In the genomic region with DNA sequence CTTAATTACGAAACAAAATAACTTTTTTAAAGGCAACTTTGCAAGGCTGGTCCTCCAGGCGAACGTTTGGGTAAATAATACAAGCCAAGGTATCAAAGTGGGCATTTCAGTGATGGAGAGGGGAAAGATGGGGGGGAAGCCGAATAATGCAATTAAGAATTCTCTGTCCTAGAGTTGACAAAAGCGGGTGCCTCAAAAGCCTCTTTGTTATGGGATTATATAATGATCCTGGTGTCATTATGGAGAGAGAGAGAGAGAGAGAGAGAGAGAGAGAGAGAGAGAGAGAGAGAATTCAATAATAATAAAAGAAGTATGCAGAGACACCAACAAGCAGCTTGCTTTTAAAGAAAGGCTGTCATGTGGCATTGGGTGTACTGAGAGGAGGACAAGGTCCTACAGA, we compare ENCODE assay signal across 11 mouse cellular contexts. TPM values are rescaled to one million over a fixed set of nuclear protein-coding genes. Genes with fewer than 3 reads are reported as not detected.
DNase-seq lines count a peak whose midpoint lies in the region; ATAC-seq and TF ChIP-seq lines count a peak whose summit lies in the region.
"Had no signal": no experiment of that assay in that cellular context is flagged by ENCODE, and none has a peak within 500 bp of the region (broad histone marks: within the 10 kb centered on the region; RNA-seq: fewer than 3 reads in every experiment).

No protein-coding gene starts in this region.

- TF ChIP-seq POLR2A in heart, adult 2 months (IDR thresholded peaks at IDR 0.05; ENCODE audit: insufficient read depth, low read depth, low read length): no peak
- no peak for TF ChIP-seq POLR2A in limb, embryonic 14.5 days (IDR thresholded peaks at IDR 0.05; ENCODE audit: borderline replicate concordance, extremely low read depth, insufficient read depth, insufficient read length)

- ATAC-seq in heart, embryonic 11.5 days (replicated peaks; ENCODE audit: insufficient number of reproducible peaks, low FRiP score, low TSS enrichment): no peak
- no peak for ATAC-seq in stomach, embryonic 14.5 days (ENCODE audit: insufficient number of reproducible peaks, insufficient read depth, low FRiP score, low read depth)
- no peak for ATAC-seq in stomach, postnatal 0 days (ENCODE audit: low FRiP score, low TSS enrichment)
- no peak for ATAC-seq in limb, embryonic 14.5 days (ENCODE audit: low FRiP score, low read depth)

- intact Hi-C loops in heart, adult 2 months (cut with DNase I): loop anchor here (5.0 kb wide), 1 partner anchor 163 kb away; no protein-coding TSS in a partner anchor

- no peak overlapping the region for H3K4me3 ChIP-seq in heart, embryonic 11.5 days (ENCODE audit: low read depth, low read length)
- H3K4me3 ChIP-seq in heart, adult 2 months: no peak overlapping the region
- H3K4me3 ChIP-seq in stomach, embryonic 14.5 days (ENCODE audit: low read depth, low read length): no peak overlapping the region
- no peak overlapping the region for H3K4me3 ChIP-seq in stomach, postnatal 0 days (ENCODE audit: low read depth, low read length)
- no peak overlapping the region for H3K4me3 ChIP-seq in limb, embryonic 14.5 days (replicated peaks; ENCODE audit: low read length)
- H3K4me3 ChIP-seq: liver, embryonic 15.5 days had no signal

- H3K27me3 ChIP-seq in heart, embryonic 11.5 days (ENCODE audit: control insufficient read depth, insufficient read depth, low read length): peaks cover 59% of the 10 kb centered on the region
- H3K27me3 ChIP-seq in heart, adult 2 months (ENCODE audit: control insufficient read depth, insufficient read depth, low read length): peaks cover 9% of the 10 kb centered on the region; the same call in 1 of the 2 replicates
- H3K27me3 ChIP-seq in stomach, embryonic 14.5 days (ENCODE audit: control insufficient read depth, insufficient read depth, low read length): peaks cover 18% of the 10 kb centered on the region
- no peaks in the 10 kb centered on the region; the same call in 1 of the 2 replicates for H3K27me3 ChIP-seq in stomach, postnatal 0 days (ENCODE audit: control insufficient read depth, insufficient read depth, low read length)
- peaks cover 55% of the 10 kb centered on the region for H3K27me3 ChIP-seq in limb, embryonic 14.5 days (ENCODE audit: control insufficient read depth, insufficient read depth, low read length)

- H3K4me1 ChIP-seq in heart, embryonic 11.5 days (ENCODE audit: control insufficient read depth, insufficient read depth, low read length): no peaks in the 10 kb centered on the region
- H3K4me1 ChIP-seq in heart, adult 2 months (ENCODE audit: control insufficient read depth, insufficient read depth, low read length): no peaks in the 10 kb centered on the region
- peaks cover 11% of the 10 kb centered on the region; the same call in 1 of the 2 replicates for H3K4me1 ChIP-seq in stomach, embryonic 14.5 days (ENCODE audit: control insufficient read depth, insufficient read depth, low read length)
- no peaks in the 10 kb centered on the region for H3K4me1 ChIP-seq in stomach, postnatal 0 days (replicated peaks; ENCODE audit: control insufficient read depth, insufficient read depth)
- 0 out of 2 replicates have a peak, but pooled peaks cover 6% of the 10 kb centered on the region for H3K4me1 ChIP-seq in limb, embryonic 14.5 days (ENCODE audit: control insufficient read depth, insufficient read depth, low read length)
- H3K4me1 ChIP-seq: liver, embryonic 15.5 days had no signal

- WGBS in heart, embryonic 11.5 days (ENCODE audit: insufficient replicate concordance): 24% methylated on average over 5 of the region's 5 CpGs
- 38% methylated on average over 5 of the region's 5 CpGs for WGBS in heart, adult 2 months
- WGBS in stomach, embryonic 14.5 days: 23% methylated on average over 5 of the region's 5 CpGs
- WGBS in stomach, postnatal 0 days: 28% methylated on average over 5 of the region's 5 CpGs
- WGBS in limb, embryonic 14.5 days: 18% methylated on average over 5 of the region's 5 CpGs

- no peaks in the 10 kb centered on the region for H3K36me3 ChIP-seq in heart, embryonic 11.5 days (ENCODE audit: control insufficient read depth, insufficient read depth, low read length)
- H3K36me3 ChIP-seq in heart, adult 2 months (ENCODE audit: control insufficient read depth, insufficient read depth, low read length): no peaks in the 10 kb centered on the region
- no peaks in the 10 kb centered on the region for H3K36me3 ChIP-seq in stomach, embryonic 14.5 days (ENCODE audit: control insufficient read depth, insufficient read depth, low read length)
- H3K36me3 ChIP-seq in stomach, postnatal 0 days (ENCODE audit: control insufficient read depth, insufficient read depth, low read length): no peaks in the 10 kb centered on the region
- no peaks in the 10 kb centered on the region for H3K36me3 ChIP-seq in limb, embryonic 14.5 days (ENCODE audit: control insufficient read depth, insufficient read depth, low read length)
- H3K36me3 ChIP-seq: liver, embryonic 15.5 days had no signal

- no peak overlapping the region for H3K9ac ChIP-seq in heart, embryonic 11.5 days (ENCODE audit: low read depth, low read length)
- no peak overlapping the region for H3K9ac ChIP-seq in heart, adult 2 months (ENCODE audit: low read depth, low read length)
- H3K9ac ChIP-seq in stomach, embryonic 14.5 days (replicated peaks; ENCODE audit: low read depth, low read length): no peak overlapping the region
- no peak overlapping the region for H3K9ac ChIP-seq in stomach, postnatal 0 days (ENCODE audit: low read length)
- H3K9ac ChIP-seq in limb, embryonic 14.5 days (ENCODE audit: low read depth, low read length, severe bottlenecking): no peak overlapping the region
- H3K9ac ChIP-seq: liver, embryonic 15.5 days had no signal

- TF ChIP-seq CTCF in heart, adult 2 months (IDR thresholded peaks at IDR 0.05): no peak
- no peak for TF ChIP-seq CTCF in stomach, postnatal 0 days (IDR thresholded peaks at IDR 0.05; ENCODE audit: low read depth)

- no peaks in the 10 kb centered on the region for H3K79me2 ChIP-seq in heart, adult 2 months (replicated peaks; ENCODE audit: control insufficient read depth, insufficient read depth, low read length)

- H3K4me2 ChIP-seq in heart, embryonic 11.5 days: peak overlapping the region; percentile 96; the same call in 1 of the 2 replicates
- peak overlapping the region; percentile 80; the same call in 1 of the 2 replicates for H3K4me2 ChIP-seq in stomach, embryonic 14.5 days (replicated peaks; ENCODE audit: low read depth, low read length)
- no peak overlapping the region; the same call in 1 of the 2 replicates for H3K4me2 ChIP-seq in stomach, postnatal 0 days (replicated peaks; ENCODE audit: low read depth)
- H3K4me2 ChIP-seq in limb, embryonic 14.5 days (replicated peaks; ENCODE audit: low read depth, low read length, severe bottlenecking): peak overlapping the region; percentile 98; the same call in 1 of the 2 replicates
- H3K4me2 ChIP-seq: liver, embryonic 15.5 days had no signal

- TF ChIP-seq EP300 in heart, adult 2 months (IDR thresholded peaks at IDR 0.05; ENCODE audit: insufficient read depth, low read depth, low read length): no peak
- no peak for TF ChIP-seq EP300 in stomach, postnatal 0 days (optimal IDR thresholded peaks at IDR 0.05)

- no peak for DNase-seq in heart, adult 2 months
- no peak for DNase-seq in stomach, postnatal 0 days (ENCODE audit: low spot score)
- no peak for DNase-seq in limb, embryonic 14.5 days (ENCODE audit: low spot score)
- DNase-seq in adrenal gland, postnatal 14 days: no peak
- no peak for DNase-seq in right cerebral cortex, postnatal 36 days (ENCODE audit: low spot score in 2 of 2)
- DNase-seq in adrenal gland, adult (ENCODE audit: inconsistent age in 2 of 2, low spot score in 1 of 2): no peak
- DNase-seq: kidney, postnatal 36 days had no signal

- H3K27ac ChIP-seq in heart, embryonic 11.5 days (ENCODE audit: low read depth, low read length): no peak overlapping the region
- no peak overlapping the region for H3K27ac ChIP-seq in heart, adult 2 months
- no peak overlapping the region for H3K27ac ChIP-seq in stomach, embryonic 14.5 days (ENCODE audit: low read length)
- H3K27ac ChIP-seq in stomach, postnatal 0 days (replicated peaks): no peak overlapping the region
- H3K27ac ChIP-seq in limb, embryonic 14.5 days (replicated peaks; ENCODE audit: low read depth, low read length): no peak overlapping the region
- H3K27ac ChIP-seq: liver, embryonic 15.5 days had no signal

- H3K9me3 ChIP-seq in heart, embryonic 11.5 days (replicated peaks; ENCODE audit: control insufficient read depth, low read length): no peaks in the 10 kb centered on the region
- H3K9me3 ChIP-seq in stomach, embryonic 14.5 days (ENCODE audit: control insufficient read depth, low read depth, low read length): no peaks in the 10 kb centered on the region
- H3K9me3 ChIP-seq in stomach, postnatal 0 days (ENCODE audit: control insufficient read depth, low read length): no peaks in the 10 kb centered on the region
- no peaks in the 10 kb centered on the region for H3K9me3 ChIP-seq in limb, embryonic 14.5 days (ENCODE audit: control insufficient read depth, low read length)
- H3K9me3 ChIP-seq: liver, embryonic 15.5 days had no signal

RNA-seq across cellular contexts. Expression of gene Zfp536, which starts 0.5 kb away (rescaled TPM):
- 2.4 and 2.8 TPM in 2 replicates for polyA plus RNA-seq in heart, embryonic 11.5 days (2014; fragmentation: Nextera tagmentation; extraction: Ambion mirVana)
- 10 to 100 TPM in 1 of 2 experiments, 1 to 10 TPM in 1; 7.7 to 10.1 TPM for total RNA-seq in heart, adult 2 months (2021)
- polyA plus RNA-seq in heart, adult 2 months (2012; rRNA removed): 3.1 and 3.8 TPM in 2 replicates
- 21.9 and 24.5 TPM in 2 replicates for polyA plus RNA-seq in stomach, embryonic 14.5 days (2014; fragmentation: Nextera tagmentation; extraction: Ambion mirVana)
- 4.3 and 5.0 TPM in 2 replicates for polyA plus RNA-seq in stomach, postnatal 0 days (2015; fragmentation: Nextera tagmentation; extraction: Ambion mirVana)
- 3.8 and 4.9 TPM in 2 replicates for polyA plus RNA-seq in limb, embryonic 14.5 days (2012; rRNA removed)
- 6.5 and 6.9 TPM in 2 replicates for polyA plus RNA-seq in limb, embryonic 14.5 days (2014; fragmentation: Nextera tagmentation; extraction: Ambion mirVana)
- 6.3 and 6.8 TPM in 2 replicates for total RNA-seq in adrenal gland, postnatal 14 days (2021)
- polyA plus RNA-seq: C2C12 had no signal
